ENCODE assay signal across 9 mouse cellular contexts in genomic region chr7:142037553-142038170, GRCm38 (mm10). TPM values are rescaled to one million over a fixed set of nuclear protein-coding genes. Genes with fewer than 3 reads are reported as not detected.
DNase-seq lines count a peak whose midpoint lies in the region; ATAC-seq and TF ChIP-seq lines count a peak whose summit lies in the region.
"Had no signal": no experiment of that assay in that cellular context is flagged by ENCODE, and none has a peak within 500 bp of the region (broad histone marks: within the 10 kb centered on the region; RNA-seq: fewer than 3 reads in every experiment).

No protein-coding gene starts in this region.

- peak; percentile 80 for TF ChIP-seq CTCF in lung, embryonic 14.5 days (IDR thresholded peaks at IDR 0.05; ENCODE audit: low read depth)

- no peak overlapping the region for H3K4me2 ChIP-seq in midbrain, embryonic 11.5 days
- H3K4me2 ChIP-seq in midbrain, embryonic 16.5 days (ENCODE audit: low read length) = no peak overlapping the region
- no peak overlapping the region for H3K4me2 ChIP-seq in heart, embryonic 16.5 days (ENCODE audit: low read depth, low read length)
- H3K4me2 ChIP-seq in lung, embryonic 14.5 days = no peak overlapping the region
- H3K4me2 ChIP-seq: neural tube, embryonic 13.5 days had no signal

- H3K9me3 ChIP-seq in midbrain, embryonic 11.5 days (ENCODE audit: control insufficient read depth, low read length) = no peaks in the 10 kb centered on the region
- no peaks in the 10 kb centered on the region for H3K9me3 ChIP-seq in midbrain, embryonic 16.5 days (replicated peaks; ENCODE audit: control insufficient read depth, low read length, poor library complexity, severe bottlenecking)
- no peaks in the 10 kb centered on the region for H3K9me3 ChIP-seq in heart, embryonic 16.5 days (replicated peaks; ENCODE audit: control insufficient read depth, low read length)
- no peaks in the 10 kb centered on the region for H3K9me3 ChIP-seq in lung, embryonic 14.5 days (ENCODE audit: low read depth, low read length)
- H3K9me3 ChIP-seq: neural tube, embryonic 13.5 days had no signal

- H3K4me3 ChIP-seq in midbrain, embryonic 11.5 days (ENCODE audit: low read depth, low read length) = no peak overlapping the region
- H3K4me3 ChIP-seq in midbrain, embryonic 16.5 days (ENCODE audit: low read depth, low read length) = no peak overlapping the region
- H3K4me3 ChIP-seq in heart, embryonic 16.5 days (ENCODE audit: low read length) = no peak overlapping the region
- H3K4me3 ChIP-seq in lung, embryonic 14.5 days (ENCODE audit: low read depth, low read length) = no peak overlapping the region
- H3K4me3 ChIP-seq: neural tube, embryonic 13.5 days had no signal

- peak; percentile 70; the same call in 1 of the 2 replicates for ATAC-seq in midbrain, embryonic 11.5 days (ENCODE audit: low FRiP score)
- ATAC-seq in midbrain, embryonic 16.5 days = no peak
- ATAC-seq in heart, embryonic 16.5 days (replicated peaks; ENCODE audit: extremely low read depth, insufficient read depth, low FRiP score) = 0 out of 2 replicates have a peak, but pooled peaks have one; percentile 23
- peak; percentile 64; the same call in 1 of the 2 replicates for ATAC-seq in lung, embryonic 14.5 days (ENCODE audit: insufficient read depth)

- H3K27ac ChIP-seq in midbrain, embryonic 11.5 days (ENCODE audit: low read depth, low read length) = no peak overlapping the region
- H3K27ac ChIP-seq in midbrain, embryonic 16.5 days (ENCODE audit: low read length) = no peak overlapping the region
- no peak overlapping the region for H3K27ac ChIP-seq in heart, embryonic 16.5 days (ENCODE audit: low read length)
- no peak overlapping the region for H3K27ac ChIP-seq in lung, embryonic 14.5 days (ENCODE audit: low read depth)
- H3K27ac ChIP-seq: neural tube, embryonic 13.5 days had no signal

- WGBS in midbrain, embryonic 11.5 days = 77% methylated on average over 4 of the region's 4 CpGs
- 71% methylated on average over 4 of the region's 4 CpGs for WGBS in midbrain, embryonic 16.5 days
- WGBS in heart, embryonic 16.5 days = 75% methylated on average over 4 of the region's 4 CpGs
- 68% methylated on average over 4 of the region's 4 CpGs for WGBS in lung, embryonic 14.5 days

- no peaks in the 10 kb centered on the region for H3K27me3 ChIP-seq in midbrain, embryonic 11.5 days (ENCODE audit: control insufficient read depth, insufficient read depth, low read length)
- no peaks in the 10 kb centered on the region for H3K27me3 ChIP-seq in midbrain, embryonic 16.5 days (ENCODE audit: control insufficient read depth, insufficient read depth, low read depth, low read length)
- H3K27me3 ChIP-seq in heart, embryonic 16.5 days (ENCODE audit: control insufficient read depth, insufficient read depth, low read length) = no peaks in the 10 kb centered on the region
- no peaks in the 10 kb centered on the region for H3K27me3 ChIP-seq in lung, embryonic 14.5 days (ENCODE audit: insufficient read depth, low read length)
- H3K27me3 ChIP-seq: neural tube, embryonic 13.5 days had no signal

- no peaks in the 10 kb centered on the region for H3K4me1 ChIP-seq in midbrain, embryonic 11.5 days (ENCODE audit: control insufficient read depth, insufficient read depth, low read length)
- no peaks in the 10 kb centered on the region for H3K4me1 ChIP-seq in midbrain, embryonic 16.5 days (ENCODE audit: control insufficient read depth, insufficient read depth, low read length)
- peaks cover 19% of the 10 kb centered on the region for H3K4me1 ChIP-seq in heart, embryonic 16.5 days (ENCODE audit: control insufficient read depth, insufficient read depth, low read length)
- no peaks in the 10 kb centered on the region for H3K4me1 ChIP-seq in lung, embryonic 14.5 days (ENCODE audit: insufficient read depth)
- H3K4me1 ChIP-seq: neural tube, embryonic 13.5 days had no signal

- H3K9ac ChIP-seq in midbrain, embryonic 11.5 days (ENCODE audit: low read length) = no peak overlapping the region
- no peak overlapping the region for H3K9ac ChIP-seq in midbrain, embryonic 16.5 days (ENCODE audit: low read depth, low read length)
- H3K9ac ChIP-seq in heart, embryonic 16.5 days (ENCODE audit: low read length) = no peak overlapping the region
- H3K9ac ChIP-seq in lung, embryonic 14.5 days = no peak overlapping the region
- H3K9ac ChIP-seq: neural tube, embryonic 13.5 days had no signal

- peak; percentile 89 for DNase-seq in midbrain, embryonic 11.5 days (ENCODE audit: low spot score, missing footprints)
- peak; percentile 64 for DNase-seq in cerebellum, adult 8-10 months
- DNase-seq in kidney, postnatal 36 days = peak; percentile 67 to 79
- DNase-seq in lung, embryonic 14.5 days = peak; percentile 77
- peak; percentile 16 for DNase-seq in right cerebral cortex, postnatal 25 days
- no peak for DNase-seq in urinary bladder, postnatal 36 days (ENCODE audit: low spot score in 2 of 2)

- no peaks in the 10 kb centered on the region for H3K36me3 ChIP-seq in midbrain, embryonic 11.5 days (ENCODE audit: control insufficient read depth, insufficient read depth, low read length)
- H3K36me3 ChIP-seq in midbrain, embryonic 16.5 days (ENCODE audit: control insufficient read depth, insufficient read depth, low read length) = no peaks in the 10 kb centered on the region
- no peaks in the 10 kb centered on the region for H3K36me3 ChIP-seq in heart, embryonic 16.5 days (ENCODE audit: control insufficient read depth, insufficient read depth)
- H3K36me3 ChIP-seq in lung, embryonic 14.5 days (ENCODE audit: insufficient read depth) = no peaks in the 10 kb centered on the region
- H3K36me3 ChIP-seq: neural tube, embryonic 13.5 days had no signal

RNA-seq across cellular contexts. Expression of gene Mob2, which starts 23.2 kb away (rescaled TPM):
- polyA plus RNA-seq in midbrain, embryonic 11.5 days (2014; fragmentation: Nextera tagmentation; extraction: Ambion mirVana) = 59.2 and 60.2 TPM in 2 replicates
- polyA plus RNA-seq in midbrain, embryonic 16.5 days (2015; fragmentation: Nextera tagmentation; extraction: Ambion mirVana) = 47.5 and 50.3 TPM in 2 replicates
- polyA plus RNA-seq in heart, embryonic 16.5 days (2015; fragmentation: Nextera tagmentation; extraction: Ambion mirVana) = 54.3 and 56.3 TPM in 2 replicates
- 76.2 and 78.4 TPM in 2 replicates for polyA plus RNA-seq in lung, embryonic 14.5 days (2014; fragmentation: Nextera tagmentation; extraction: Ambion mirVana)

RNA-seq across cellular contexts. Expression of gene Dusp8, which starts 58.0 kb away (rescaled TPM):
- 14.5 and 15.7 TPM in 2 replicates for polyA plus RNA-seq in midbrain, embryonic 11.5 days (2014; fragmentation: Nextera tagmentation; extraction: Ambion mirVana)
- polyA plus RNA-seq in midbrain, embryonic 16.5 days (2015; fragmentation: Nextera tagmentation; extraction: Ambion mirVana) = 113 and 128 TPM in 2 replicates
- polyA plus RNA-seq in heart, embryonic 16.5 days (2015; fragmentation: Nextera tagmentation; extraction: Ambion mirVana) = 9.3 and 11.1 TPM in 2 replicates
- polyA plus RNA-seq in lung, embryonic 14.5 days (2014; fragmentation: Nextera tagmentation; extraction: Ambion mirVana) = 1.8 and 1.9 TPM in 2 replicates

Comparison
In these comparisons a context has a peak if more than half of its experiments do, and no peak if none do; other contexts are left out.
1. DNase-seq: peak in midbrain, embryonic 11.5 days (single experiment), cerebellum, adult 8-10 months (single experiment), kidney, postnatal 36 days (2 of 2), lung, embryonic 14.5 days (single experiment) and right cerebral cortex, postnatal 25 days (single experiment); none in urinary bladder, postnatal 36 days (0 of 2).